Mouse (Mus musculus) forelimb bud, embryonic 11.5 days (tissue): ENCODE data around the gene Ankrd23.
A peak's percentile ranks its signal among the peaks of the same experiment; 100 is the strongest.
"Not testable (repeated sequence)": the region's sequence is repeated elsewhere in the genome, so short reads cannot be mapped to it uniquely, and the experiment has no call there.

Experiments used
- DNase-seq: peaks from one replicate; pipeline ENCODE4 v3.0.0-alpha.2; 2012; ENCODE audit warnings: low read depth, low spot score

The Ankrd23 gene

GRCm38 (mm10) chr1:36536783-36537182, at the start of gene Ankrd23:
Gene Ankrd23, minus strand, starts transcription at chr1:36536883.
- not testable (repeated sequence) for DNase-seq

- peak; percentile 40 for DNase-seq
Measured at GRCm38 (mm10) chr1:36586288-36586687, 49.6 kb upstream of the Ankrd23 start.

GRCm38 (mm10) chr1:36583408-36584116, 46.9 kb upstream of the Ankrd23 start:
- DNase-seq: no peak

DNA sequence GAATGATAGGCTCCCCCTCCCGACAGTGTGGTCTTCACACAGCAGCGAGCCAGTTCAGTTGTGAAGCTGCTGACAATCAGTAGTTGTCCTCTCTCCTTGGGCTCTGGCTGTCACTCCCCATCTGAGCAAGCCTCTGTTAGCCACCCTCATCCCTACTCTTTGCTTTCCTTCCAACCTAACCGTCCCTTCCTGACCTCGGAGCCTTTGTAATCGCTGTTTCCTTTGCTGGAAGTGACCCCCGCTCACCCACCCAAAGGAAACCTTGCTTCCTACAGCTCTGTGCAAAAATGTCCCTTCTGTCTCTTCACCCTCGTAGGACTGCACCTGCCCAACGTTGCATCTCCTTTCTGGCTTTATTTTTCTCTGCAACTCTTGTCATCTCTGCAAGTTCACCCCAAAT, 45.5 kb upstream of the Ankrd23 start:
- no peak for DNase-seq

DNA sequence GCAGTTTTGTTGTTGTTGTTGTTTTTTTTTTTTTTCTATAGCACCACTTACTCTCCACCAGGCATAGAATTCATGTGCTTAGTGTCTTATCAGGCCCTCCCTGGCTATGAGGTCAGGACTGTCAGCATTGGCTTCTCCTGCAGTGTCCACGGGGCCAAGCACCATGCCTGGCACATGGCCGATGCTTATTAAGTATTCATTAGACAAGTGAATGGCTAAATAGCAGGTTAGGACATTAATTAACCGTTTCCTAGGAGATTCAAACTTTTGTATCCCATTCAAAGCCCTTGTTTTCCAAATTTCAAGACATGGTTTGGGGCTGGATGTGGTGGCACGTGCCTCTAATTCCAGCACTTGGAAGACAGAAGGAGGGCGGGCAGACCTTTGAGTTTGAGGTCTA, 44.6 kb upstream of the Ankrd23 start:
- DNase-seq: no peak

DNA sequence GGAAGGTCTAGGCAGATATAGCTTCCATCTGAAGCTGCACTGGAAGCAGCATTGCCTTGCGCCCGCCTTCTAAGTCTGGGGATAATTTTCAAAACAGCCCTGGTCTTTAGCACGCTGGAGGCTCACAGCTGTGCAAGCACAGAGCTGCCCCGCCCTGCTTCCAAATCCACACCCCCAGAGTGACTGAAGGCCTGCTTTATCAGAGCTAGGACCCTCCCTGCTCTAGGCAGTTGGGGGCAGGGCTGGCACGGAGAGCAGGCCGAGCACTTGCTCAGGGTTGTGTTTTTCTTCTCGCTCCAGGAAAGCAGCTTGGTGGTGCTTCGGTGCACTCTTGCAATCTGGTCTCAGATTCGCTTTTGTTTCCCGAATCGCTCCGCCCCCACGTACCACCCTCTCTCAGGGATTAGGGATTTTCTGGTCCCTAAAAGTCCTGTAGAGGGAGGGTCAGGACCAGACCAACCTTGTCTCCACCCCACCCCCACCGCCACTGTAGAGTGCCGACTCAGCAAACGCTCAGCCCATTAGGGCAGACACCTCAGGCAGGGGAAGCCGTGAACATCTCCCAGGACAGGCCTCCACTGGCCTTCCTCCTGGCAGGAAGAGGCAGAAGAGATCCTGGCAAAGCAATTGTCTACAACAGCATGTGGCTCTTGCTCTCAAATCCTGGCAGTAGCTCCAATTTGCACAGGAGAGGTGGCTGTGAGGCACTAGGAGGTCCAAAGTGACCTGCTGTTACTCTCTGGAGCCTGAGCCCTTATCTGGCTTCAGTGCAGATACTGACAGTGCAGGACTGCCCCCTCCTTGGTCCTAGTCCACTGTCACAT, 43.9 kb upstream of the Ankrd23 start:
- DNase-seq: peak; percentile 74

GRCm38 (mm10) chr1:36579974-36580383, 43.3 kb upstream of the Ankrd23 start:
- peak; percentile 53 for DNase-seq

- no peak for DNase-seq
Measured at GRCm38 (mm10) chr1:36576991-36577675, 40.5 kb upstream of the Ankrd23 start.

DNA sequence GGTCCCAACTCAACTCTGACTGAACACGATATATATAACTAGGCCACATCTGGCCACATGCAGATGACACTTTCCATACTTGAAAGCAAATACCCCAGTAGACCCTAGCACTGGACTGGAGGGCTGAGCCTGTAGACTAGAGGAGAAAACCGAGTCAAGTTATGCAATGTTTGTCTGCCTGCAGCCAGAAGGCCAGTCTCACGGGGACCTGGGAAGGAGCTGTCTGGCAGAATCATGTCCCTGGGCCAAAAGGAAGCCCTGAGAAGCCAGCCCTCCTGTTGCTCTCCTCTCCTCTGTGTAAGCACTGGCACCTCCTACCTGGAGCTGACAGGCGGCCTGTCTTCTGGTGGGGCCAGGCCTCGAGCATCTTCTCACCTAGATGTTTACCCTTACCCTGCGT, 38.7 kb upstream of the Ankrd23 start:
- DNase-seq: no peak

- no peak for DNase-seq
Measured at GRCm38 (mm10) chr1:36574196-36574955, 37.7 kb upstream of the Ankrd23 start.

DNA sequence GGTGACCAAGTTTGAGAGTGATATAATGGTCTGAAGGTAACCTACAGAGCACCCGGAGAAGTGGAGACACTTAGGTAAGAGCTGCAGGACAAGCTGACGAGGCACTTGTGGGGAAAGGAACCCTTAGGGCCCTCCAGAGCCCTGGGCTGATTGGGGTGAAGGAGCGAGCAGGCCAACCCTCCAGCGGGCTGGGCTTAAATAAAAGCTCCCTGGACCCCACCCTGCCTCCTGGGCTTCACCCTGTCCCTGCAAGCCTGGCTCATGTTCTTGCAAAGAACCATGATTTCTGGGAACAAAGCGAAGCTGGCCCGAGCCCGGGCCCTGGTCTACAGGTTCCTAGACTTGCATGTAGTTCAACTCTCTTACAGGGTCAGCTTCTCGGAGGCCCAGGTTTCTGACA, 36.8 kb upstream of the Ankrd23 start:
- DNase-seq: no peak

- DNase-seq: no peak
Measured at GRCm38 (mm10) chr1:36572709-36573108, 36.0 kb upstream of the Ankrd23 start.

DNA sequence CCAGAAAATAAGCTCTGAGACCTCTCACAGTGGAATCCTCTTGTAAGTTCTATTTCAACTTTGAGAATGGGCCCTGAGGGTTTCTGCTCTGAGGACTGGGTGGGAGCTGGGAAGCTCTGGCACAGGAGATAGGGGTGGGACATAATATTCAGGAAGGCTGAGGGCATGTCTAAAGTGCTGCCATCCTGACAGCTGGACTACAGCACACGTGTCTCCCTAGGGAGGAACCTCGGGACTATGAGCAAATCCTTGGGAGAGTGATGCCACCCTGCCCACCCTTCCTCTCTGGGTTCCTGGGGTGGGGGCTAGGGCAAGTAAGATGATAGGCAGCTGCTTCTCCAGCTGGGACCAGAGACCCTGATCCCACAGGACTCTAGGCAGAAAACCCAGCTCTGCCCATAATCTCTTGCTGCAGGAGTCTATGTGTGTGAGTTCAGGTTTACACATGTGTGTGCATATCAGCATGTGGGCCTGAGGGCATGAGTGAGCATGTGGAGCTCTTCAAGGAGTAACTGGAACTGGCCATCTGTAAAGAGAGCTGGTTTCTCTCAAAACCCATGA, 35.5 kb upstream of the Ankrd23 start:
- no peak for DNase-seq

DNA sequence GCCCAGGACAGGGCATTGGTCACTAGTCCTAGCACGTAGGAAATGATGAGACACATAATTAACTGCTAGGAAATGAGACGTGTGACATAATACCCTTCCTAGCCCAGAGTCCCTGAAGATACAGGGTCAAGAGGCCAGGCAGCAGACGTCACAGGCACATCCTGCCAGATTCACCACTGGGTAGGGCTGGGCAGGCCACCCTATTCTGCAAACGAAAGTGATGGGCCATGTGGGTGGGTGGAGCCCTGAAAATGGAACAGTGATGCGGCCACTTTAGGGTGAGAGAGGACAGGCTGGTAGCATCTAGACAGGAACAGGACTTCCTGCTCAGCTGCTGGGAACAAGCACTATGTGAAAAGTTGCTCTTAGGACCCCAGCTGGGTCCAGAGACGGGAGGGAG, 34.9 kb upstream of the Ankrd23 start:
- DNase-seq: no peak

GRCm38 (mm10) chr1:36570320-36570719, 33.6 kb upstream of the Ankrd23 start:
- DNase-seq: no peak

DNA sequence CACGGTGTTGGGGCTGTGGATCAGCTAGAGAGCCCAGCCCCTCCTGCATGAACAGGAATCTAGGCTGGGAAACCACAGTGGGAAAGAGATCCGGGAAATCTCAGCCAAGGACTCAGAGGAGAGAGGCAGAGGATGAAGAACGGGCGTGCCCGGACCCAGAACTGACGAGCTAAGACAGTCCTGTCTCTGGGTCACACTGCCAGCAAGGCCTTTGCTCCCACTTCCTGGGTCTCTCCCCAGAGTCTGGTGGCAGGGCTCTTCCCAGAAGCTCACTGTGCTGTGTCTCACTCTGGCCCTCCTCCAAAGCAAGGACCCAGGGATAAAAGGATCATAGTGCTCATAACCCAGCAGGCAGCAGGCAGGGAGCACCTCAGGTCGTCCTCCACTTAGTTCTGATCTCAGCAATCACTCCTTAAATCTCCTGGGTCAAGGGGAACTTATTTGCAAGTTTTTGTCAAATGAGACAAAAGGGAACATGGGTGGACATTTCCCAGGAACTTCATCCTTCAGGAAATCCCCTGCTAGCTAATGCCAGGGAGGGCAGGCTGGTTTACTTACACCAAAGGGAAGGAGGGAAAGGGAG, 33.1 kb upstream of the Ankrd23 start:
- DNase-seq: no peak

GRCm38 (mm10) chr1:36568776-36569175, 32.1 kb upstream of the Ankrd23 start:
- no peak for DNase-seq

- DNase-seq: no peak
Measured at GRCm38 (mm10) chr1:36567818-36568603, 31.3 kb upstream of the Ankrd23 start.

- DNase-seq: no peak
Measured at GRCm38 (mm10) chr1:36566425-36566824, 29.7 kb upstream of the Ankrd23 start.

DNA sequence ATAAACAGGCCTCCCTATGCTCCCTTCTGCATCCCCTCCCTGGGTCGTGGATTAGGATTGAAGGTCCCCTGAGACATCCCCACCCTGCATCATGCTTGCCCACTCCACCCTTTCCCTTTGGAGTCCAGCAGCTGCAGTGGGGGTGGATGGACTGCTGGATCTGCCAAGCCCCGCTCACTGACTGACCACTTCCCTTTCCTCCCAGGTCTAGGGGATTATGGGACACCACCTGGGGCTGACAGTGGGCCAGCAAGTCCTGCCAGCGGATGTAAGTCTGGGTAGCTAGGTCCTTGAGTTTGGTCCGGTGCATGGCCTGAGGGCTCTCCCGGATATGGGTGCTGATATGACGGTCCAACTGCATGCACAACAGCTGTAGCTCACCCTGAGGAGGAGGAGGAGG, 27.4 kb upstream of the Ankrd23 start:
- DNase-seq: no peak
